Mouse (Mus musculus) E14TG2a.4 (cell line): ENCODE data around the gene Srgap2.

Source experiments
- CTCF ChIP-seq: conservative IDR thresholded peaks from 2 replicates; pipeline ENCODE4 v1.5.1; 2014; ENCODE audit warnings: low read length
- NANOG ChIP-seq: IDR thresholded peaks from 2 replicates; pipeline ENCODE4 v1.6.1; 2014; ENCODE audit warnings: borderline replicate concordance, low read length, mixed read lengths
- POU5F1 ChIP-seq: IDR thresholded peaks from 2 replicates; pipeline ENCODE4 v1.6.1; 2014; ENCODE audit warnings: low read length, borderline replicate concordance

- TF ChIP-seq CTCF (no peak), NANOG (no peak), POU5F1 (no peak)
These were observed 242.5 kb downstream of the Srgap2 start for GRCm38 (mm10) chr1:131284616-131285015.
